In genomic region chr10:28776777-28777402, GRCm38 (mm10) we compare ENCODE assay signal across 27 mouse cellular contexts.
DNase-seq lines count a peak whose midpoint lies in the region; ATAC-seq lines count a peak whose summit lies in the region.
"Had no signal": no experiment of that assay in that cellular context is flagged by ENCODE, and none has a peak within 500 bp of the region (broad histone marks: within the 10 kb centered on the region; RNA-seq: fewer than 3 reads in every experiment).

No protein-coding gene starts in this region.

- no peak for DNase-seq in liver, embryonic 11.5 days (ENCODE audit: low spot score)
- DNase-seq in induced T-regulatory cell, adult 2 months (ENCODE audit: low read depth) = peak; percentile 38
- no peak for DNase-seq in T-cell, adult 2 months (ENCODE audit: low spot score)
- DNase-seq: adrenal gland, postnatal 10 days; adrenal gland, postnatal 36 days; B cell, adult 2 months; cerebellum, adult 11 months; cerebellum, adult 2 months; cerebellum, adult 9-11 months; cerebellum, postnatal 25 days; embryo, embryonic 11 days; gastrocnemius, postnatal 25 days; heart, adult 18-20 months; kidney, adult 2 months had no signal

- no peak overlapping the region for H3K4me2 ChIP-seq in liver, embryonic 16.5 days (ENCODE audit: low read depth, low read length)
- H3K4me2 ChIP-seq in liver, embryonic 11.5 days = no peak overlapping the region
- H3K4me2 ChIP-seq in heart, embryonic 12.5 days = no peak overlapping the region
- H3K4me2 ChIP-seq in hindbrain, embryonic 13.5 days = no peak overlapping the region
- H3K4me2 ChIP-seq: hindbrain, embryonic 12.5 days had no signal

- H3K9ac ChIP-seq in liver, embryonic 16.5 days (ENCODE audit: low read depth, low read length) = no peak overlapping the region
- no peak overlapping the region for H3K9ac ChIP-seq in liver, embryonic 11.5 days (ENCODE audit: low read depth, low read length)
- no peak overlapping the region for H3K9ac ChIP-seq in heart, embryonic 12.5 days
- H3K9ac ChIP-seq in hindbrain, embryonic 13.5 days = no peak overlapping the region
- H3K9ac ChIP-seq: hindbrain, embryonic 12.5 days had no signal

- no peaks in the 10 kb centered on the region for H3K4me1 ChIP-seq in liver, embryonic 16.5 days (ENCODE audit: control insufficient read depth, low read depth, low read length)
- no peaks in the 10 kb centered on the region for H3K4me1 ChIP-seq in liver, embryonic 11.5 days (replicated peaks; ENCODE audit: control insufficient read depth, insufficient read depth, low read length)
- no peaks in the 10 kb centered on the region for H3K4me1 ChIP-seq in heart, embryonic 12.5 days (replicated peaks)
- H3K4me1 ChIP-seq in hindbrain, embryonic 13.5 days (replicated peaks) = no peaks in the 10 kb centered on the region
- H3K4me1 ChIP-seq: forebrain, embryonic 10.5 days; heart, embryonic 10.5 days; hindbrain, embryonic 12.5 days had no signal

- 36% methylated on average over 5 of the region's 5 CpGs for WGBS in liver, embryonic 16.5 days (ENCODE audit: insufficient replicate concordance)
- WGBS in liver, embryonic 11.5 days = 67% methylated on average over 5 of the region's 5 CpGs
- WGBS in heart, embryonic 12.5 days = 70% methylated on average over 5 of the region's 5 CpGs
- 86% methylated on average over 5 of the region's 5 CpGs for WGBS in hindbrain, embryonic 13.5 days

- H3K4me3 ChIP-seq in liver, embryonic 16.5 days (ENCODE audit: low read depth, low read length) = no peak overlapping the region
- no peak overlapping the region for H3K4me3 ChIP-seq in liver, embryonic 11.5 days (ENCODE audit: low read depth, low read length)
- no peak overlapping the region for H3K4me3 ChIP-seq in heart, embryonic 12.5 days
- no peak overlapping the region for H3K4me3 ChIP-seq in hindbrain, embryonic 13.5 days
- H3K4me3 ChIP-seq: forebrain, embryonic 10.5 days; heart, embryonic 10.5 days; hindbrain, embryonic 12.5 days had no signal

- no peaks in the 10 kb centered on the region for H3K27me3 ChIP-seq in liver, embryonic 16.5 days (ENCODE audit: control insufficient read depth, insufficient read depth, low read depth, low read length)
- no peaks in the 10 kb centered on the region for H3K27me3 ChIP-seq in liver, embryonic 11.5 days (replicated peaks; ENCODE audit: control insufficient read depth, insufficient read depth, low read length)
- H3K27me3 ChIP-seq in heart, embryonic 12.5 days (replicated peaks) = no peaks in the 10 kb centered on the region
- no peaks in the 10 kb centered on the region for H3K27me3 ChIP-seq in hindbrain, embryonic 13.5 days
- H3K27me3 ChIP-seq: CH12.LX; hindbrain, embryonic 12.5 days had no signal

- no peaks in the 10 kb centered on the region for H3K36me3 ChIP-seq in liver, embryonic 16.5 days (ENCODE audit: control insufficient read depth, insufficient read depth)
- H3K36me3 ChIP-seq in liver, embryonic 11.5 days (ENCODE audit: control insufficient read depth, insufficient read depth, low read length) = no peaks in the 10 kb centered on the region
- no peaks in the 10 kb centered on the region for H3K36me3 ChIP-seq in heart, embryonic 12.5 days
- no peaks in the 10 kb centered on the region for H3K36me3 ChIP-seq in hindbrain, embryonic 13.5 days
- H3K36me3 ChIP-seq: forebrain, embryonic 10.5 days; G1E; heart, embryonic 10.5 days; hindbrain, embryonic 12.5 days had no signal

- H3K27ac ChIP-seq in liver, embryonic 16.5 days (ENCODE audit: low read length) = no peak overlapping the region
- H3K27ac ChIP-seq in liver, embryonic 11.5 days (ENCODE audit: low read depth, low read length) = no peak overlapping the region
- H3K27ac ChIP-seq in heart, embryonic 12.5 days (ENCODE audit: poor library complexity, severe bottlenecking) = no peak overlapping the region
- no peak overlapping the region for H3K27ac ChIP-seq in hindbrain, embryonic 13.5 days
- H3K27ac ChIP-seq: forebrain, embryonic 10.5 days; heart, embryonic 10.5 days; hindbrain, embryonic 12.5 days had no signal

- H3K9me3 ChIP-seq in liver, embryonic 16.5 days (replicated peaks; ENCODE audit: control insufficient read depth, low read length) = no peaks in the 10 kb centered on the region
- H3K9me3 ChIP-seq in liver, embryonic 11.5 days (ENCODE audit: control insufficient read depth, low read length) = no peaks in the 10 kb centered on the region
- H3K9me3 ChIP-seq in heart, embryonic 12.5 days (replicated peaks) = no peaks in the 10 kb centered on the region
- no peaks in the 10 kb centered on the region for H3K9me3 ChIP-seq in hindbrain, embryonic 13.5 days
- H3K9me3 ChIP-seq: forebrain, embryonic 10.5 days; G1E; heart, embryonic 10.5 days; hindbrain, embryonic 12.5 days had no signal

- peak; percentile 48; the same call in 1 of the 2 replicates for ATAC-seq in liver, embryonic 16.5 days (ENCODE audit: low read depth)
- ATAC-seq in liver, embryonic 11.5 days (replicated peaks; ENCODE audit: low FRiP score) = no peak
- peak; percentile 81 for ATAC-seq in activated CD4-positive, CD25-positive, alpha-beta regulatory T cell, adult 4 months
- peak; percentile 100 for ATAC-seq in megakaryocyte-erythroid progenitor cell, adult 5-6 weeks (replicated peaks; ENCODE audit: low FRiP score, low TSS enrichment, poor library complexity, severe bottlenecking)
- no peak for ATAC-seq in heart, embryonic 12.5 days (ENCODE audit: insufficient number of reproducible peaks, low FRiP score)
- no peak for ATAC-seq in hindbrain, embryonic 13.5 days (ENCODE audit: low FRiP score)
- ATAC-seq: forebrain, embryonic 14.5 days; hindbrain, embryonic 16.5 days; intestine, postnatal 0 days had no signal

Comparison
In these comparisons a context has a peak if more than half of its experiments do, and no peak if none do; other contexts are left out.
1. ATAC-seq: peak in liver, embryonic 16.5 days (single experiment), activated CD4-positive, CD25-positive, alpha-beta regulatory T cell, adult 4 months (single experiment) and megakaryocyte-erythroid progenitor cell, adult 5-6 weeks (single experiment); none in liver, embryonic 11.5 days (single experiment), heart, embryonic 12.5 days (single experiment) and hindbrain, embryonic 13.5 days (single experiment).